Mouse (Mus musculus) midbrain, embryonic 15.5 days (tissue): ENCODE measurements at regions not wholly inside any gene's neighbourhood (a gene's known extent, or its start where the extent isn't known, plus 50 kb on each side); places are given as distances from the start of the nearest gene placed in this dataset.
A peak's percentile ranks its signal among the peaks of the same experiment; 100 is the strongest.

Experiments
- ATAC-seq: fragments of 200-750 bp; cut with Nextera tagmentation; replicated peaks from 2 replicates; pipeline ENCODE4 v1.8.0; 2017; ENCODE audit warnings: moderate TSS enrichment
- H3K27ac ChIP-seq: fragments of 300-500 bp; sonication (generic); 2 replicates; pipeline ENCODE4 v1.5.1; 2015; ENCODE audit warnings: mild to moderate bottlenecking, inconsistent platforms
- H3K27me3 ChIP-seq: fragments of 300-500 bp; sonication (generic); replicated peaks from 2 replicates; pipeline ENCODE4 v1.6.1; 2015; ENCODE audit warnings: inconsistent platforms
- H3K36me3 ChIP-seq: fragments of 300-500 bp; sonication (generic); replicated peaks from 2 replicates; pipeline ENCODE4 v1.6.1; 2015; ENCODE audit warnings: inconsistent platforms
- H3K4me1 ChIP-seq: fragments of 300-500 bp; sonication (generic); 2 replicates; pipeline ENCODE4 v1.6.1; 2015; ENCODE audit warnings: inconsistent platforms
- H3K4me2 ChIP-seq: fragments of 300-500 bp; sonication (generic); 2 replicates; pipeline ENCODE4 v1.6.1; 2015; ENCODE audit warnings: inconsistent platforms, mild to moderate bottlenecking, moderate library complexity
- H3K4me3 ChIP-seq: fragments of 300-500 bp; sonication (generic); 2 replicates; pipeline ENCODE4 v1.5.1; 2015; ENCODE audit warnings: mild to moderate bottlenecking, inconsistent platforms
- H3K9ac ChIP-seq: fragments of 300-500 bp; sonication (generic); 2 replicates; pipeline ENCODE4 v1.6.1; 2015; ENCODE audit warnings: mild to moderate bottlenecking, inconsistent platforms
- H3K9me3 ChIP-seq: fragments of 300-500 bp; sonication (generic); 2 replicates; pipeline ENCODE4 v1.6.1; 2016; ENCODE audit warnings: inconsistent platforms
- WGBS: fragments of 180-500 bp; shearing (Covaris S2); methylation state at CpG from one replicate; pipeline ENCODE4 v1.1.7; 2015; ENCODE audit warnings: mixed read lengths; 5-methylcytosine and 5-hydroxymethylcytosine counted together

GRCm38 (mm10) chr12:54444416-54444815, 212.0 kb downstream of the Sptssa start:
- no peak for ATAC-seq
- H3K4me1 ChIP-seq, result no peaks in the 10 kb centered on the region
- 56% methylated on average over 4 of the region's 4 CpGs for WGBS

GRCm38 (mm10) chr12:54443285-54443684, 213.1 kb downstream of the Sptssa start:
- Histone ChIP-seq H3K4me2 (no peak overlapping the region), H3K9ac (no peak overlapping the region), H3K4me3 (no peak overlapping the region), H3K36me3 (no peaks in the 10 kb centered on the region), H3K27me3 (no peaks in the 10 kb centered on the region), H3K9me3 (no peaks in the 10 kb centered on the region), H3K4me1 (no peaks in the 10 kb centered on the region), H3K27ac (no peak overlapping the region)
- ATAC-seq, result no peak
- 91% methylated on average over 2 of the region's 2 CpGs for WGBS

More at GRCm38 (mm10) chr12:54444416-54444815, 212.0 kb downstream of the Sptssa start:
- Histone ChIP-seq H3K9ac (no peak overlapping the region), H3K27me3 (no peaks in the 10 kb centered on the region), H3K4me2 (no peak overlapping the region), H3K4me3 (no peak overlapping the region), H3K9me3 (no peaks in the 10 kb centered on the region), H3K36me3 (no peaks in the 10 kb centered on the region), H3K27ac (no peak overlapping the region)

- no peaks in the 10 kb centered on the region for H3K4me1 ChIP-seq
- no peak overlapping the region for H3K4me2 ChIP-seq
- no peak overlapping the region for H3K9ac ChIP-seq
- no peaks in the 10 kb centered on the region for H3K36me3 ChIP-seq
- WGBS, result 81% methylated on average over 11 of the region's 11 CpGs
- no peak overlapping the region for H3K4me3 ChIP-seq
- no peaks in the 10 kb centered on the region for H3K27me3 ChIP-seq
- no peak for ATAC-seq
- no peak overlapping the region for H3K27ac ChIP-seq
- H3K9me3 ChIP-seq, result no peaks in the 10 kb centered on the region
Observed at GRCm38 (mm10) chr12:54442408-54442807, 214.0 kb downstream of the Sptssa start.

GRCm38 (mm10) chr12:54440851-54441593, 215.4 kb downstream of the Sptssa start:
- no peaks in the 10 kb centered on the region for H3K27me3 ChIP-seq
- no peaks in the 10 kb centered on the region for H3K36me3 ChIP-seq
- H3K9me3 ChIP-seq, result no peaks in the 10 kb centered on the region
- 84% methylated on average over 6 of the region's 6 CpGs for WGBS
- H3K4me2 ChIP-seq, result no peak overlapping the region
- H3K9ac ChIP-seq, result no peak overlapping the region
- H3K4me3 ChIP-seq, result no peak overlapping the region
- H3K27ac ChIP-seq, result no peak overlapping the region
- H3K4me1 ChIP-seq, result no peaks in the 10 kb centered on the region
- no peak for ATAC-seq

- H3K36me3 ChIP-seq, result no peaks in the 10 kb centered on the region
- no peaks in the 10 kb centered on the region for H3K27me3 ChIP-seq
- no peak overlapping the region for H3K9ac ChIP-seq
- no peak overlapping the region for H3K4me2 ChIP-seq
- H3K27ac ChIP-seq, result no peak overlapping the region
- no peak for ATAC-seq
- no peaks in the 10 kb centered on the region for H3K4me1 ChIP-seq
- 81% methylated on average over 4 of the region's 4 CpGs for WGBS
- no peak overlapping the region for H3K4me3 ChIP-seq
- no peaks in the 10 kb centered on the region for H3K9me3 ChIP-seq
Observed at GRCm38 (mm10) chr12:54438793-54439192, 217.6 kb downstream of the Sptssa start.

GRCm38 (mm10) chr12:54425236-54425635, 221.6 kb upstream of the Egln3 start:
- Histone ChIP-seq H3K27ac (no peak overlapping the region), H3K4me2 (no peak overlapping the region), H3K4me3 (no peak overlapping the region), H3K4me1 (no peaks in the 10 kb centered on the region), H3K9me3 (no peaks in the 10 kb centered on the region), H3K9ac (no peak overlapping the region), H3K36me3 (no peaks in the 10 kb centered on the region), H3K27me3 (no peaks in the 10 kb centered on the region)
- WGBS, result 82% methylated on average over 6 of the region's 6 CpGs
- no peak for ATAC-seq

GRCm38 (mm10) chr12:54414829-54415228, 211.2 kb upstream of the Egln3 start:
- Histone ChIP-seq H3K9ac (no peak overlapping the region), H3K27ac (no peak overlapping the region), H3K4me3 (no peak overlapping the region), H3K36me3 (no peaks in the 10 kb centered on the region), H3K27me3 (no peaks in the 10 kb centered on the region), H3K4me2 (no peak overlapping the region), H3K9me3 (no peaks in the 10 kb centered on the region), H3K4me1 (peaks cover 6% of the 10 kb centered on the region; the same call in 1 of the 2 replicates)
- ATAC-seq, result no peak
- 40% methylated on average over 1 of the region's 1 CpGs for WGBS

GRCm38 (mm10) chr12:54414201-54414600, 210.5 kb upstream of the Egln3 start:
- Histone ChIP-seq H3K4me1 (peaks cover 6% of the 10 kb centered on the region; the same call in 1 of the 2 replicates), H3K9me3 (no peaks in the 10 kb centered on the region), H3K9ac (no peak overlapping the region), H3K36me3 (no peaks in the 10 kb centered on the region), H3K4me2 (no peak overlapping the region), H3K4me3 (no peak overlapping the region), H3K27ac (no peak overlapping the region), H3K27me3 (no peaks in the 10 kb centered on the region)
- WGBS, result 81% methylated on average over 5 of the region's 5 CpGs
- ATAC-seq, result no peak

- no peak for ATAC-seq
- Histone ChIP-seq H3K9ac (no peak overlapping the region), H3K4me2 (no peak overlapping the region), H3K4me1 (peaks cover 9% of the 10 kb centered on the region; the same call in 1 of the 2 replicates), H3K36me3 (no peaks in the 10 kb centered on the region), H3K27ac (no peak overlapping the region), H3K9me3 (no peaks in the 10 kb centered on the region), H3K4me3 (no peak overlapping the region), H3K27me3 (no peaks in the 10 kb centered on the region)
- WGBS, result 26% methylated on average over 7 of the region's 7 CpGs
Observed at GRCm38 (mm10) chr12:54410038-54410605, 206.5 kb upstream of the Egln3 start.

- WGBS, result 88% methylated on average over 6 of the region's 6 CpGs
- no peak for ATAC-seq
Observed at GRCm38 (mm10) chr12:54408906-54409305, 205.2 kb upstream of the Egln3 start.

GRCm38 (mm10) chr12:54407301-54407896, 203.7 kb upstream of the Egln3 start:
- Histone ChIP-seq H3K4me2 (no peak overlapping the region), H3K36me3 (no peaks in the 10 kb centered on the region), H3K27ac (no peak overlapping the region), H3K9ac (no peak overlapping the region), H3K4me1 (peaks cover 14% of the 10 kb centered on the region), H3K9me3 (no peaks in the 10 kb centered on the region), H3K4me3 (no peak overlapping the region), H3K27me3 (no peaks in the 10 kb centered on the region)
- WGBS, result 58% methylated on average over 6 of the region's 6 CpGs
- ATAC-seq, result no peak

More at GRCm38 (mm10) chr12:54408906-54409305, 205.2 kb upstream of the Egln3 start:
- Histone ChIP-seq H3K27me3 (no peaks in the 10 kb centered on the region), H3K9me3 (no peaks in the 10 kb centered on the region), H3K36me3 (no peaks in the 10 kb centered on the region), H3K9ac (no peak overlapping the region), H3K4me1 (peaks cover 14% of the 10 kb centered on the region), H3K4me3 (no peak overlapping the region), H3K4me2 (no peak overlapping the region), H3K27ac (no peak overlapping the region)

- Histone ChIP-seq H3K4me1 (peaks cover 11% of the 10 kb centered on the region), H3K4me2 (peak overlapping the region; percentile 36), H3K4me3 (0 out of 2 replicates have a peak overlapping the region, but pooled peaks have one; percentile 7), H3K27ac (no peak overlapping the region), H3K36me3 (no peaks in the 10 kb centered on the region), H3K9ac (no peak overlapping the region; the same call in 1 of the 2 replicates), H3K9me3 (no peaks in the 10 kb centered on the region), H3K27me3 (no peaks in the 10 kb centered on the region)
- ATAC-seq, result 0 out of 2 replicates have a peak, but pooled peaks have one; percentile 20
- 43% methylated on average over 14 of the region's 14 CpGs for WGBS
Observed at GRCm38 (mm10) chr12:54405066-54405465, 201.4 kb upstream of the Egln3 start.
